19 mouse cellular contexts compared by ENCODE assay signal in genomic region chr2:54265453-54265823, GRCm38 (mm10).
DNase-seq lines count a peak whose midpoint lies in the region; ATAC-seq and TF ChIP-seq lines count a peak whose summit lies in the region.
"Had no signal": no experiment of that assay in that cellular context is flagged by ENCODE, and none has a peak within 500 bp of the region (broad histone marks: within the 10 kb centered on the region; RNA-seq: fewer than 3 reads in every experiment).

No protein-coding gene starts in this region.

- no peaks in the 10 kb centered on the region for H3K36me3 ChIP-seq in forebrain, embryonic 12.5 days (replicated peaks)
- no peaks in the 10 kb centered on the region for H3K36me3 ChIP-seq in forebrain, postnatal 0 days (ENCODE audit: insufficient read depth)
- no peaks in the 10 kb centered on the region for H3K36me3 ChIP-seq in hindbrain, embryonic 11.5 days (ENCODE audit: control insufficient read depth, insufficient read depth, low read length)
- H3K36me3 ChIP-seq in hindbrain, postnatal 0 days (ENCODE audit: insufficient read depth, low read length): no peaks in the 10 kb centered on the region
- H3K36me3 ChIP-seq in midbrain, embryonic 12.5 days: no peaks in the 10 kb centered on the region
- H3K36me3 ChIP-seq in midbrain, embryonic 16.5 days (ENCODE audit: control insufficient read depth, insufficient read depth, low read length): no peaks in the 10 kb centered on the region
- no peaks in the 10 kb centered on the region for H3K36me3 ChIP-seq in hindbrain, embryonic 16.5 days (ENCODE audit: control insufficient read depth, insufficient read depth, low read length)
- H3K36me3 ChIP-seq: embryonic facial prominence, embryonic 10.5 days; G1E; heart, embryonic 12.5 days; intestine, embryonic 15.5 days had no signal

- H3K4me1 ChIP-seq in forebrain, embryonic 12.5 days: peaks cover 5% of the 10 kb centered on the region
- H3K4me1 ChIP-seq in forebrain, postnatal 0 days (ENCODE audit: insufficient read depth): no peaks in the 10 kb centered on the region
- H3K4me1 ChIP-seq in hindbrain, embryonic 11.5 days (replicated peaks; ENCODE audit: control insufficient read depth, insufficient read depth, low read length): no peaks in the 10 kb centered on the region
- H3K4me1 ChIP-seq in hindbrain, postnatal 0 days (ENCODE audit: insufficient read depth, low read length): no peaks in the 10 kb centered on the region
- peaks cover 6% of the 10 kb centered on the region for H3K4me1 ChIP-seq in midbrain, embryonic 12.5 days
- no peaks in the 10 kb centered on the region for H3K4me1 ChIP-seq in midbrain, embryonic 16.5 days (ENCODE audit: control insufficient read depth, insufficient read depth, low read length)
- H3K4me1 ChIP-seq in hindbrain, embryonic 16.5 days (ENCODE audit: control insufficient read depth, insufficient read depth, low read depth, low read length): no peaks in the 10 kb centered on the region
- H3K4me1 ChIP-seq: embryonic facial prominence, embryonic 10.5 days; heart, embryonic 12.5 days; intestine, embryonic 15.5 days had no signal

- ATAC-seq in forebrain, embryonic 12.5 days (ENCODE audit: low FRiP score): peak; percentile 34
- no peak for ATAC-seq in forebrain, postnatal 0 days
- ATAC-seq in hindbrain, embryonic 11.5 days (ENCODE audit: low FRiP score): peak; percentile 22
- ATAC-seq in hindbrain, postnatal 0 days: no peak; the same call in 1 of the 2 replicates
- peak; percentile 64 for ATAC-seq in midbrain, embryonic 12.5 days (ENCODE audit: low FRiP score, low read depth)
- no peak for ATAC-seq in midbrain, embryonic 16.5 days
- peak; percentile 24; the same call in 1 of the 2 replicates for ATAC-seq in hindbrain, embryonic 16.5 days
- ATAC-seq: CD4-positive, CD25-positive, alpha-beta regulatory T cell, adult 4 months; intestine, embryonic 15.5 days had no signal

- no peak overlapping the region for H3K27ac ChIP-seq in forebrain, embryonic 12.5 days
- no peak overlapping the region for H3K27ac ChIP-seq in forebrain, postnatal 0 days (ENCODE audit: low read depth, low read length)
- no peak overlapping the region for H3K27ac ChIP-seq in hindbrain, embryonic 11.5 days (ENCODE audit: low read depth, low read length)
- H3K27ac ChIP-seq in hindbrain, postnatal 0 days: no peak overlapping the region
- H3K27ac ChIP-seq in midbrain, embryonic 12.5 days (replicated peaks): no peak overlapping the region
- no peak overlapping the region for H3K27ac ChIP-seq in midbrain, embryonic 16.5 days (ENCODE audit: low read length)
- H3K27ac ChIP-seq in hindbrain, embryonic 16.5 days (ENCODE audit: low read depth, low read length): no peak overlapping the region
- H3K27ac ChIP-seq: embryonic facial prominence, embryonic 10.5 days; intestine, embryonic 15.5 days had no signal

- no peaks in the 10 kb centered on the region for H3K27me3 ChIP-seq in forebrain, embryonic 12.5 days
- H3K27me3 ChIP-seq in forebrain, postnatal 0 days (ENCODE audit: insufficient read depth, low read length): no peaks in the 10 kb centered on the region
- H3K27me3 ChIP-seq in hindbrain, embryonic 11.5 days (ENCODE audit: control insufficient read depth, insufficient read depth, low read length): no peaks in the 10 kb centered on the region
- no peaks in the 10 kb centered on the region for H3K27me3 ChIP-seq in hindbrain, postnatal 0 days (ENCODE audit: insufficient read depth, low read length)
- no peaks in the 10 kb centered on the region for H3K27me3 ChIP-seq in midbrain, embryonic 12.5 days
- no peaks in the 10 kb centered on the region for H3K27me3 ChIP-seq in midbrain, embryonic 16.5 days (ENCODE audit: control insufficient read depth, insufficient read depth, low read depth, low read length)
- H3K27me3 ChIP-seq in hindbrain, embryonic 16.5 days (replicated peaks; ENCODE audit: control insufficient read depth, insufficient read depth, low read length): no peaks in the 10 kb centered on the region
- H3K27me3 ChIP-seq: heart, embryonic 12.5 days; intestine, embryonic 15.5 days had no signal

- no peak overlapping the region for H3K4me3 ChIP-seq in forebrain, embryonic 12.5 days (replicated peaks)
- H3K4me3 ChIP-seq in forebrain, postnatal 0 days (ENCODE audit: low read depth, low read length): no peak overlapping the region
- no peak overlapping the region for H3K4me3 ChIP-seq in hindbrain, embryonic 11.5 days (ENCODE audit: low read depth, low read length)
- H3K4me3 ChIP-seq in hindbrain, postnatal 0 days (ENCODE audit: low read length): no peak overlapping the region
- no peak overlapping the region for H3K4me3 ChIP-seq in midbrain, embryonic 12.5 days
- no peak overlapping the region for H3K4me3 ChIP-seq in midbrain, embryonic 16.5 days (ENCODE audit: low read depth, low read length)
- H3K4me3 ChIP-seq in hindbrain, embryonic 16.5 days (ENCODE audit: low read length): no peak overlapping the region
- H3K4me3 ChIP-seq: embryonic facial prominence, embryonic 10.5 days; heart, embryonic 12.5 days; intestine, embryonic 15.5 days had no signal

- no peak overlapping the region for H3K4me2 ChIP-seq in forebrain, embryonic 12.5 days
- H3K4me2 ChIP-seq in forebrain, postnatal 0 days (ENCODE audit: low read depth): no peak overlapping the region
- no peak overlapping the region for H3K4me2 ChIP-seq in hindbrain, embryonic 11.5 days (replicated peaks; ENCODE audit: low read depth, low read length)
- no peak overlapping the region for H3K4me2 ChIP-seq in hindbrain, postnatal 0 days (ENCODE audit: low read depth, low read length)
- no peak overlapping the region for H3K4me2 ChIP-seq in midbrain, embryonic 12.5 days (replicated peaks)
- H3K4me2 ChIP-seq in midbrain, embryonic 16.5 days (ENCODE audit: low read length): no peak overlapping the region
- no peak overlapping the region for H3K4me2 ChIP-seq in hindbrain, embryonic 16.5 days (ENCODE audit: low read length)
- H3K4me2 ChIP-seq: heart, embryonic 12.5 days; intestine, embryonic 15.5 days had no signal

- no peak overlapping the region for H3K9ac ChIP-seq in forebrain, embryonic 12.5 days
- no peak overlapping the region for H3K9ac ChIP-seq in forebrain, postnatal 0 days
- no peak overlapping the region for H3K9ac ChIP-seq in hindbrain, embryonic 11.5 days (ENCODE audit: low read depth, low read length)
- H3K9ac ChIP-seq in hindbrain, postnatal 0 days (replicated peaks; ENCODE audit: low read length): no peak overlapping the region
- no peak overlapping the region for H3K9ac ChIP-seq in midbrain, embryonic 12.5 days (replicated peaks)
- H3K9ac ChIP-seq in midbrain, embryonic 16.5 days (ENCODE audit: low read depth, low read length): no peak overlapping the region
- no peak overlapping the region for H3K9ac ChIP-seq in hindbrain, embryonic 16.5 days (ENCODE audit: low read depth, low read length)
- H3K9ac ChIP-seq: heart, embryonic 12.5 days; intestine, embryonic 15.5 days had no signal

- WGBS in forebrain, embryonic 12.5 days: 54% methylated on average over 5 of the region's 5 CpGs
- WGBS in forebrain, postnatal 0 days: 49% methylated on average over 5 of the region's 5 CpGs
- 83% methylated on average over 5 of the region's 5 CpGs for WGBS in hindbrain, embryonic 11.5 days
- WGBS in hindbrain, postnatal 0 days: 57% methylated on average over 5 of the region's 5 CpGs
- 68% methylated on average over 5 of the region's 5 CpGs for WGBS in midbrain, embryonic 12.5 days
- 56% methylated on average over 5 of the region's 5 CpGs for WGBS in midbrain, embryonic 16.5 days
- 58% methylated on average over 5 of the region's 5 CpGs for WGBS in hindbrain, embryonic 16.5 days

- TF ChIP-seq CTCF in forebrain, postnatal 0 days (IDR thresholded peaks at IDR 0.05; ENCODE audit: low read depth): no peak
- no peak for TF ChIP-seq CTCF in hindbrain, postnatal 0 days (IDR thresholded peaks at IDR 0.05; ENCODE audit: low read depth)

- peaks cover 4% of the 10 kb centered on the region for H3K9me3 ChIP-seq in forebrain, embryonic 12.5 days
- H3K9me3 ChIP-seq in forebrain, postnatal 0 days (ENCODE audit: low read length): 0 out of 2 replicates have a peak, but pooled peaks cover 5% of the 10 kb centered on the region
- no peaks in the 10 kb centered on the region for H3K9me3 ChIP-seq in hindbrain, embryonic 11.5 days (ENCODE audit: control insufficient read depth, low read length)
- H3K9me3 ChIP-seq in hindbrain, postnatal 0 days (ENCODE audit: low read length): no peaks in the 10 kb centered on the region
- 0 out of 2 replicates have a peak, but pooled peaks cover 6% of the 10 kb centered on the region for H3K9me3 ChIP-seq in midbrain, embryonic 12.5 days
- peaks cover 5% of the 10 kb centered on the region; the same call in 1 of the 2 replicates for H3K9me3 ChIP-seq in midbrain, embryonic 16.5 days (replicated peaks; ENCODE audit: control insufficient read depth, low read length, poor library complexity, severe bottlenecking)
- H3K9me3 ChIP-seq in hindbrain, embryonic 16.5 days (ENCODE audit: control insufficient read depth, low read length): no peaks in the 10 kb centered on the region
- H3K9me3 ChIP-seq: G1E; heart, embryonic 12.5 days; intestine, embryonic 15.5 days had no signal

- no peak for DNase-seq in forebrain, postnatal 0 days
- no peak for DNase-seq in hindbrain, embryonic 11.5 days (ENCODE audit: low spot score)
- DNase-seq in hindbrain, postnatal 0 days (ENCODE audit: low spot score): no peak
- DNase-seq in yolk sac, embryonic 10.5 days (ENCODE audit: low spot score): no peak
- DNase-seq: adrenal gland, adult 8-10 months; adrenal gland, postnatal 36 days; B cell, adult 2 months; cerebellum, adult 2 months; gastrocnemius, postnatal 14 days; heart, postnatal 36 days had no signal

Comparison
In these comparisons a context has a peak if more than half of its experiments do, and no peak if none do; other contexts are left out.
1. ATAC-seq: peak in forebrain, embryonic 12.5 days (single experiment), hindbrain, embryonic 11.5 days (single experiment), midbrain, embryonic 12.5 days (single experiment) and hindbrain, embryonic 16.5 days (single experiment); none in forebrain, postnatal 0 days (single experiment), hindbrain, postnatal 0 days (single experiment) and midbrain, embryonic 16.5 days (single experiment).